Mouse (Mus musculus): ENCODE results near the gene Ccdc81.

The Ccdc81 gene

GRCm38 (mm10) chr7:89884551-89884950, 18.9 kb downstream of the Ccdc81 start:
- in situ Hi-C loops (cut with MboI; ENCODE audit: low pct_unique_long_range_greater_than_20kb in 1 of 2, low sequenced_read_pairs in 2 of 2, unreplicated experiment in 1 of 2), result no loop called here

DNA sequence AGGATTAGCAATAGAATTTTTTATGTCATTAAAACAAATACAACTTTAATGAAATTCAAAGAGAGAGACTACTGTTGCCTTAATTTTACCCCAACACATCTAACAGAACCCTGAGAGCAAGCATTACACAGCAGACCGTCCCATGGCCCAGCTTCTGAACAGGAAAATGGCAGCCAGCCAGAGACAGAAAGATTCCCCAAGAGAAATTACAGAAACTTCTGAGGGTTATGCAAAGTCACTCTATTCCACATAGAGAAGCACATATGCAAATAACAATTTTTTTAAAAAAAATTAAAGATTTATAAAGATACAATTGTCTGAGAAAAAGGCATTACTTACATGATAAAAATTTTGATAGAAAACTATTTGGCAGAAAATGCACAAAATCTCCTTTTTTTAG, 23.7 kb downstream of the Ccdc81 start:
- in situ Hi-C loops (cut with MboI; ENCODE audit: low pct_unique_long_range_greater_than_20kb in 1 of 2, low sequenced_read_pairs in 2 of 2, unreplicated experiment in 1 of 2), result no loop called here

DNA sequence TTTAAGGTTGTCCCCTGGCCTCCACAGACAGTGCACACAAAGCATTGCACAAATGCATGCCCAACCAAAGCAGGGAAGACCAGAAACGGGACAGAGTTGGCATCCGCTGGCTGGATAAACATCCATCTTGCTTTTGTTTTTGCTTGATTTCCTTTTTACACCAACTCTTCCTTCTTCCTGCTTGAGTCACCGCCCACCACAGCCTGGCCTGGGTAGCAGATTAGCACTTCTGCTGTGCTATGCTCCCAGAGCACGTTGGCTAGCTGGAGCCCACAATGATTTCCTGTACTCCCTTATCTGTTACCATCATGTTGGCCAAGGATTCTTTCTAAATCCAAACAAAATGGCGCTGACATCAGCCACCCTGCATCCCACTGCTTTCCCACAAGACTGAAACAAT, 36.2 kb downstream of the Ccdc81 start:
- in situ Hi-C loops (cut with MboI; ENCODE audit: low pct_unique_long_range_greater_than_20kb in 1 of 2, low sequenced_read_pairs in 2 of 2, unreplicated experiment in 1 of 2), result no loop called here

DNA sequence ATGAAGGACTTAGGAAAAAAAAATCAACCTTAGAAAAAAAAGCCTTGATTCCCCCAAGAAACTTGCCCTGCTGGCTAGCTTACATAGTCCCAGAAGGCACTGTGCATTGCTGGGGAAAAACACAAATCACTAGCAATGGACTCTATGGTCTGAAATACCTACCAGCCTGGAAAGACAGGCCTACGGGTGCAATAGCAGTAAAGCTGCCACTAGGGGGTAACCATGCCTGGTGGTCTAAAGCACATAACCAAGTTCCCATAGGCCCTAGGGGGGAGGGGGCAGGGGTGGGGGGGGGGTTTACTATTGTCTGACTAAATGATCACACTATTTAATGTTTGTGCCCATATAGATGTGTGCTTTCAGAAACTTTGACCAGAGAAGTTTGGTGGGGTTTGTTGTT, 38.7 kb downstream of the Ccdc81 start:
- in situ Hi-C loops (cut with MboI; ENCODE audit: low pct_unique_long_range_greater_than_20kb in 1 of 2, low sequenced_read_pairs in 2 of 2, unreplicated experiment in 1 of 2), result no loop called here

DNA sequence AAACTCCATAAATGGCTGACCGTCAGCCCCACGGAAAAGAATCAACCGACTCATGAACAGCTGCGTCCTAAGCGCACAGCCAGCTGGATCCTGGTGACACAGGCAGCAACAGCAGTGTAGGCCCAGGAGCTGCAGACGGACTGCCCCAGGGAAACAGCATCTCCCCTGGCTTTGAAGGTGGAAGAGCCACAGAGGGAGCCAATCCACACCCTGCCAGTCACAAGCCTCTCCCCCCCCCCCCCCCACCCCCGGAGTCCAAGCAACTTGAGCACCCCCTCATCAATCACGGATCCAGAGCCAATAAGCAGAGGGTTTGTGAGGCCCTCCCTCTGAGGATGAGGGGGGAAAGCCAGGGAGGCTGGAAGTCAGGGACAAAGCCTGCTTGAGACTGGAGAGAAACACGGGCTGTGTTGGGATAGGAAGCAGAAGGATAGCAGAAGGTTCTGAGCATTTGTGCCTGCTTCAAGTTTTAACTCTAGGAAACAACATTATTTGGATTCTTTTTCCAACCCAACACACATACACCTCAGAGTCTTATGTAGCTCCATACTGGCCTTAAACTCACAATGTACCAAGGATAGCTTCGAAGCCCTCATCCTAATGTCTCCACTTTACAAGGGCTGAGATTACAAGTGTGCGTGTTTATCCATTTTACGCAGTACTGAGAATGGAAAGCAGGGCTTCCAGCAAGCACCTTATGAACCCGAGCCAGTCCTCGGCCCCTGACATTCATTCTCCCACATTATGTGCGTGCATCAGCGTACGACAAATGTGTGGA, 46.8 kb downstream of the Ccdc81 start:
- in situ Hi-C loops (cut with MboI; ENCODE audit: low pct_unique_long_range_greater_than_20kb in 1 of 2, low sequenced_read_pairs in 2 of 2, unreplicated experiment in 1 of 2), result no loop called here

DNA sequence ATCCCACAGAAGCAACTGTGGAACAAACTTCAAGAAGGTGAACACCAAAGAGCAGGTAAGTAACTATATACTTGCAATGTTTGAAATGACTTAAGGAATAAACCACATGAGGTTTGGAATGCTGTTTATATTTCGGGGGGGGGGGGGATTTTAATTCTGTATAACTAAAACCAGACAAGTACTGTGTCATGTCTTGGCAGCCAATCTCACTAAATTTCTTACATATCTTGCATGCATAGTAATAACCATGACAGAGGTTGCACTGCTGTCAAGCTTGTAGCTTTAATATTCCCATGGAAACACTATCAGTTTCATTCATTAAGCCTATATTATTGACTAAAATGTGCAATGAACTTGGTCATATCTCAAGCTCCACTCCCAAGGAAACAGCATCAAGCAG, 48.2 kb downstream of the Ccdc81 start:
- in situ Hi-C loops (cut with MboI; ENCODE audit: low pct_unique_long_range_greater_than_20kb in 1 of 2, low sequenced_read_pairs in 2 of 2, unreplicated experiment in 1 of 2), result no loop called here

GRCm38 (mm10) chr7:89853131-89853530, 50.3 kb downstream of the Ccdc81 start:
- in situ Hi-C loops (cut with MboI; ENCODE audit: low pct_unique_long_range_greater_than_20kb in 1 of 2, low sequenced_read_pairs in 2 of 2, unreplicated experiment in 1 of 2), result no loop called here

GRCm38 (mm10) chr7:89852158-89853095, 51.0 kb downstream of the Ccdc81 start:
- in situ Hi-C loops (cut with MboI; ENCODE audit: low pct_unique_long_range_greater_than_20kb in 1 of 2, low sequenced_read_pairs in 2 of 2, unreplicated experiment in 1 of 2), result no loop called here

GRCm38 (mm10) chr7:89850510-89850909, 52.9 kb downstream of the Ccdc81 start:
- in situ Hi-C loops (cut with MboI; ENCODE audit: low pct_unique_long_range_greater_than_20kb in 1 of 2, low sequenced_read_pairs in 2 of 2, unreplicated experiment in 1 of 2), result no loop called here

DNA sequence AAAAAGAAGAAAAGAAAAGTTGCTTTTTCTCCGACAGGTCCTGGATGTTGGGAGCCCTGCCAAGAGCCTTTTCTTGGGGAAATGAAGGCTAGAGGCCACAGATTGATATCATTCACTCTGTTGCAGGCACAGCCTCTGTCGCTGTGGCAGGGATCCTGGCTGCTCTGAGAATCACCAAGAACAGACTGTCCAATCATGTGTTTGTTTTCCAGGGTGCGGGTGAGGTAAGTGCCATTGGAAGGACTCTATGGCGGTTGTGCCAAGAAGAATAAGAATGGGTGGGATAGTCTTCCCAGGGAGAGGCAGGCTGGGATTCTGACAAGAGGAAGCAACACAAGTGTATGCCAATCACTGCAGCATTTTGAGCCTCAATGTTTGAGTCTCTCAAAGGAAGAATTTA, 57.8 kb downstream of the Ccdc81 start:
- in situ Hi-C loops (cut with MboI; ENCODE audit: low pct_unique_long_range_greater_than_20kb in 1 of 2, low sequenced_read_pairs in 2 of 2, unreplicated experiment in 1 of 2), result loop anchor here (10.0 kb wide), 3 partner anchors 341 to 371 kb away; no protein-coding TSS in a partner anchor

GRCm38 (mm10) chr7:89843533-89843932, 59.9 kb downstream of the Ccdc81 start:
- in situ Hi-C loops (cut with MboI; ENCODE audit: low pct_unique_long_range_greater_than_20kb in 1 of 2, low sequenced_read_pairs in 2 of 2, unreplicated experiment in 1 of 2), result loop anchor here (10.0 kb wide), 3 partner anchors 339 to 369 kb away; no protein-coding TSS in a partner anchor

DNA sequence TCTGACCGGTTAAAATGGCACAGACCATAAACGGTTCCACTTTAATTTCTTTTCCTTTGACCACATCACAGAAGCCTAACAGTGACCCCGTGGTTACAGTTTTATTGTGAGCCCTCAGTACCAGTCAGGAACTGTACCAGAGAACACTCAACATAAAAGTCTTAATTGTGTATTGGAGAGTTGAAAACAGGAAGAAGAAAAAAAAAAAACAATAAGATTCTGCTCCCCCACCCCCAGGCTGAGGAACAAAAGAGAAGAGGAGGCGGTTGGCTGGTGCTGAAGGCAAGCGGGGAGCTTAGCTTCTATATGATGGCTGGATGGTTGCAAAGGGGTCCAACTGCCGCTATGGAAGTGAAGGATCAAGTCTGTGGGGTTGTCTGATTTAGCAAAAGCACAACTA, 60.3 kb downstream of the Ccdc81 start:
- in situ Hi-C loops (cut with MboI; ENCODE audit: low pct_unique_long_range_greater_than_20kb in 1 of 2, low sequenced_read_pairs in 2 of 2, unreplicated experiment in 1 of 2), result loop anchor here (10.0 kb wide), 3 partner anchors 338 to 368 kb away; no protein-coding TSS in a partner anchor

DNA sequence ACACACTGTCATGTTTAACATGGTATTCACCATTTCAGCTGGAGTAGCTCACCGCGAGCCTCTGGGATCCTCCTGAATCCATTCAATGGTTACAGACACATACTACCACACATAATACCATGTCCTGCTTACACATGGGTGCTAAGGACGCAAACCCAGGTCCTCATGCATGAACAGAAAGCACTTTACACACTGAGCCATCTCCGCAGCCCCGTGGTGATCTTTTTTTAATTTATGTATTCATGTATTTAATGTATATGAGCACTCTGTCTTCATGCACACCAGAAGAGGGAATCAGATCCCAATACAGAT, 61.1 kb downstream of the Ccdc81 start:
- in situ Hi-C loops (cut with MboI; ENCODE audit: low pct_unique_long_range_greater_than_20kb in 1 of 2, low sequenced_read_pairs in 2 of 2, unreplicated experiment in 1 of 2), result loop anchor here (10.0 kb wide), 3 partner anchors 338 to 368 kb away; no protein-coding TSS in a partner anchor

GRCm38 (mm10) chr7:89841670-89842403, 61.6 kb downstream of the Ccdc81 start:
- in situ Hi-C loops (cut with MboI; ENCODE audit: low pct_unique_long_range_greater_than_20kb in 1 of 2, low sequenced_read_pairs in 2 of 2, unreplicated experiment in 1 of 2), result loop anchor here (10.0 kb wide), 3 partner anchors 337 to 367 kb away; no protein-coding TSS in a partner anchor

GRCm38 (mm10) chr7:89839721-89840120, 63.7 kb downstream of the Ccdc81 start:
- in situ Hi-C loops (cut with MboI; ENCODE audit: low pct_unique_long_range_greater_than_20kb in 1 of 2, low sequenced_read_pairs in 2 of 2, unreplicated experiment in 1 of 2), result loop anchor here (10.0 kb wide), 3 partner anchors 335 to 365 kb away; no protein-coding TSS in a partner anchor

DNA sequence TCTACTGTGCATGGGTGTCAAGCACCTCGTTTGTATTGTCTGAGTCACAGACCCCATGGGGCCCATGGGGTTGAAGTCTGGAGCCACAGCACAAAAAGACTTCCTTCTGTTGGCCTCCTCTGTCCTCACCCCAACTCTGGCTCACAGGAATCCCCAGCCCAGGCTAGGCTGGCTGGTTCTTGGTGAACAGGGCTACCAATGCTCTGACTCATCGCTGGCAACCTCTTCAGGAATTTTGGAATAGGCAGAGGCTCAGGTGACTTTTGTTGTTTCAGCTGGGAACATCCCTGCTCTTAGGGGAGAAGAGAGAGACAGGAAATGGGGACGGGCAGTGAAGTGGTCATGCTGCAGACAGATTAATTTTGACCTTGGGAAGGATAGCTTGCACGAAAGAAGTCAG, 65.6 kb downstream of the Ccdc81 start:
- in situ Hi-C loops (cut with MboI; ENCODE audit: low pct_unique_long_range_greater_than_20kb in 1 of 2, low sequenced_read_pairs in 2 of 2, unreplicated experiment in 1 of 2), result no loop called here

GRCm38 (mm10) chr7:89836676-89837075, 66.8 kb downstream of the Ccdc81 start:
- in situ Hi-C loops (cut with MboI; ENCODE audit: low pct_unique_long_range_greater_than_20kb in 1 of 2, low sequenced_read_pairs in 2 of 2, unreplicated experiment in 1 of 2), result no loop called here

GRCm38 (mm10) chr7:89835566-89835965, 67.9 kb downstream of the Ccdc81 start:
- in situ Hi-C loops (cut with MboI; ENCODE audit: low pct_unique_long_range_greater_than_20kb in 1 of 2, low sequenced_read_pairs in 2 of 2, unreplicated experiment in 1 of 2), result no loop called here

DNA sequence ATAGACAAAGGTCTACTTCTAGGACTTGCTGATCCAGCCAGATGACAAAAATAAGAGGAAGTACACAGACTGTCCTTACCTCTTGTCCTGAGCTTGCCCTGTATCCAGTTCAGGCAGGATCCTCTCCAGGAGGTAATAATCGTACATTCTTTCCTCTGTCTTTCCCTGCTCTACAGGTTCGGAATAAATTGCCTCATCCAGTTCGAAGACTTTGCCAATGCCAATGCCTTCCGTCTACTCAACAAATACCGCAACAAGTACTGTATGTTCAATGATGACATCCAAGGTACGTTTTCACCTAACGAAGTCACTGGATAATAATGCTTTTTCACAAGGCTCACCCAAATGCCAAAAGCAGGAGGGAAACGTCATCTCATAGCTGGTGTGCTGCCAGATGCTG, 69.9 kb downstream of the Ccdc81 start:
- in situ Hi-C loops (cut with MboI; ENCODE audit: low pct_unique_long_range_greater_than_20kb in 1 of 2, low sequenced_read_pairs in 2 of 2, unreplicated experiment in 1 of 2), result no loop called here

Data from mouse embryonic stem cell (cell line).